Mouse (Mus musculus): ENCODE data around the gene Trim46. TPM values are rescaled to one million over a fixed set of nuclear protein-coding genes. Genes with fewer than 3 reads are reported as not detected.
"Not testable (repeated sequence)": the region's sequence is repeated elsewhere in the genome, so short reads cannot be mapped to it uniquely, and the experiment has no call there.

Trim46 gene
- polyA plus RNA-seq, 1 experiment from 2014 or later: 25.1 TPM

DNA sequence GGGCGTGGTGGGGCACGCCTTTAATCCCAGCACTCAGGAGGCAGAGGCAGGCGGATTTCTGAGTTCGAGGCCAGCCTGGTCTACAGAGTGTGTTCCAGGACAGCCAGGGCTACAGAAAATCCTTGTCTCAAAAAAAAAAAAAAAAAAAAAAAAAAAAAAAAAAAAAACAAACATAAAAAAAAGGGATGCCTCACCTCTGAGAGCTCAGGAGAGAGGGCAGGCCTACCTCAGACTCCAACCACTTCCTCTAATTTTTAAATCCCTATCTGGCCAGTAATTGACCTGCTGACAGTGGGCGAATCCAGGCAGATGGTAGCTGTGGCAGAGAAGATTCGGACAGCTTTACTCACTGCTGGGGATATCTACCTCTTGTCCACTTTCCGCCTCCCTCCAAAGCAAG lies 29.7 kb downstream of the Trim46 start:
- Histone ChIP-seq H3K4me1 (peaks cover 73% of the 10 kb centered on the region), H3K36me3 (replicated peaks) (peaks cover 23% of the 10 kb centered on the region), H3K27ac (peak overlapping the region; percentile 100; the same call in 1 of the 2 replicates)
- not testable (repeated sequence) for H3K9me3 ChIP-seq; ATAC-seq (ENCODE audit: low FRiP score); H3K4me2 ChIP-seq; H3K27me3 ChIP-seq; H3K9ac ChIP-seq; H3K4me3 ChIP-seq (replicated peaks)
- WGBS: 73% methylated on average over 7 of the region's 7 CpGs

DNA sequence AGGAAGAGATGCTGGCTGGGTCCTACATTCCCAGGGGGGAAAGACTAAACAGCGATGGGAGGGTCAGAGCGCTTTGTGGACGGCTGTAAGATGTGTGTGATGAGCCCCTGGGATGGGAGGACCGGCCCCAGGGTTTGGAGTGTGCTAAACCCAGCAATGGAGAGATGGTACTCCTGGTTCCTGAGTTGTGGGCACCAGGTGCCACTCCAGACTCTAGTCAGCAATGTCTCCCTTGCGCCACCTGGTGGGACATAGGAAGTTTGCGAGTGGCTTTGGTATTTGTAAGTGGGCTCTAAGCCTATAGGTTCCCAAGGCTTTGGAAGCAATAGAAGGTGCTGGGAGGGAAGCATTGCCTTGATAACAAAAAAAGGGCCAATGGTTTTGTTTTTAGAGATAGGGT lies 30.3 kb downstream of the Trim46 start:
- WGBS: 0% methylated on average over 6 of the region's 6 CpGs
- peak overlapping the region; percentile 77 for H3K9ac ChIP-seq
- H3K36me3 ChIP-seq (replicated peaks): peaks cover 17% of the 10 kb centered on the region
- H3K9me3 ChIP-seq: no peaks in the 10 kb centered on the region
- peak overlapping the region; percentile 80 for H3K4me3 ChIP-seq (replicated peaks)
- peaks cover 67% of the 10 kb centered on the region for H3K4me1 ChIP-seq
- peak overlapping the region; percentile 76 for H3K4me2 ChIP-seq
- H3K27ac ChIP-seq: peak overlapping the region; percentile 100
- ATAC-seq (ENCODE audit: low FRiP score): peak; percentile 21
- H3K27me3 ChIP-seq: no peaks in the 10 kb centered on the region

DNA sequence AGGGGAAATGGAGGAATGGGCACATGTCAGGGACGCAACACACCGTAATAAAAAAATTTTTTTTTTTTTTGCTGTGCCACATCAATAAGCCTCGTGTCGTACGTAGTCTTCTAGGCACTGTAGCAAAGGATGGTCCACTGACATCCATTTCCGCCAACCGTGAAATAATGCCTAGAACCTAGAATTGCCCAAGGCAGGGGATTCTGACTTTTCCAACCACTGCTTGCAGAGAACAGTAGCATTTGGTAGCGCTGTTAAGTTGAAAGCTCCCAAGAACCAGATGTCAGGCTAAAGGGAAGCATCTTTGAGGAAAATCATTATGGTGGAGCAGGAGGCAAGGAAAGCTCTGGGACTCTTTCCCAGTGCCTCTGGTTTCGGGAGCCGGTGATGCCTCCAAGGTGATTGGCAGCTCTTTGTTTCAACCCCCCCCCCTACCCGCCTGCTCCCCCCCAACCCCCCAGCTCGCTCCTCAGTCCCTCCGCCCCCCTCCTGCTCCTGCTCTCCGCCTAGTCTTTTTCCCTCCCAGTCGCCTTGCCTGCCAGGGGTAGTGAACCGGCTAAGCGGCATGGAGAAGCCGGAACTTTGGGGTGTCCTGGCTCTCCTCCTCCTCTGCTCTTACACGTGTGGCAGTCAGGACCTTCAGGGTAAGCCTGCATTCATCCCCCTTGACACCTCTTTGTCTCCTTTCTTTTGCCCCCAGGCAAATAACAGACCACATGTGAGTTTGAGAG lies 31.3 kb downstream of the Trim46 start, which contains the start of gene Thbs3:
Gene Thbs3, plus strand, starts transcription at position 500 of the 731 bp plus-strand sequence.
- WGBS: 1% methylated on average over 19 of the region's 19 CpGs
- Histone ChIP-seq H3K9me3 (no peaks in the 10 kb centered on the region), H3K36me3 (replicated peaks) (peaks cover 23% of the 10 kb centered on the region), H3K9ac (peak within 1 kb of the TSS; percentile 77), H3K4me2 (peak within 1 kb of the TSS; percentile 76), H3K4me1 (peaks cover 63% of the 10 kb centered on the region), H3K27ac (peak within 1 kb of the TSS; percentile 100), H3K4me3 (replicated peaks) (peak within 1 kb of the TSS; percentile 80), H3K27me3 (no peaks in the 10 kb centered on the region)
- ATAC-seq (ENCODE audit: low FRiP score): peak; percentile 8; the same call in 1 of the 2 replicates

DNA sequence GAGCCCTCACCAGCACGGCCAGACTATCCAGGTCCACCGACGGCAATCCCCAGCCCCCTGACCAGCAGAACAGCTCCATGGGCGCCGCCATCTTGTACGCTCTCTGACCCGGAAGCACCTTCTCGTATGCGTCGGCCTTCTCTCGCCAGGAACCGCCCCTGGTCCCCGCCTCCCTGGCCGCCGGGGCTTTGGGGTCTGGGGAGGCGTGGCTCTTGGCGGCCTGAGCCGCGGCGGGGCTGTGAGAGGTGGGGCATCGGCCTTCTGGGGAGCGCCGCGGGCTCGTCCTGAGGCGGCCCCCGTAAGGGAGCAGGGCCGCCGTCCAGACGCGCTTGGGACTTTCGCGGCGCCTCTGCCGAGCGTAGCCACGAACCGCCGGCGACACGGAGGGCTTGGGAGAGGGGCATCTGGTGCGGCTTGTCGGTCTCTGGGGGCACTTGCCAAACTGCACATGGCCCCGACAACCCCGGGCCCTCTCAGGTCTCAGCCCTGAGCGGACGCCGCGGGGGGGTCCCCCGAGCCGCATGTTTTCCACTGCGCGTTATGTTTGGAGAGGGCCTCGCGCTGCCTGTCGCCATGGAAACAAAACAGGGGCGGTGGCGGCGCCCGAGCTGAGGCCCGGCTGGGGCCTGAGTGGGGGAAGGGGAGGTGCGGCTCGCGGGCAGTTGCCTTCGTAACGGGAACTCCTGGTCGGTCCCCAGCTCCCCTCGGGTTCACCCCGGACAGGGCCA lies 32.1 kb downstream of the Trim46 start:
- H3K36me3 ChIP-seq (replicated peaks): peaks cover 25% of the 10 kb centered on the region
- WGBS: under 1% methylated on average over 69 of the region's 69 CpGs
- H3K4me3 ChIP-seq (replicated peaks): peak overlapping the region; percentile 80
- ATAC-seq (ENCODE audit: low FRiP score): peak; percentile 89
- peaks cover 55% of the 10 kb centered on the region for H3K4me1 ChIP-seq
- peak overlapping the region; percentile 100 for H3K27ac ChIP-seq
- no peaks in the 10 kb centered on the region for H3K27me3 ChIP-seq
- peak overlapping the region; percentile 77 for H3K9ac ChIP-seq
- peak overlapping the region; percentile 76 for H3K4me2 ChIP-seq
- H3K9me3 ChIP-seq: no peaks in the 10 kb centered on the region

DNA sequence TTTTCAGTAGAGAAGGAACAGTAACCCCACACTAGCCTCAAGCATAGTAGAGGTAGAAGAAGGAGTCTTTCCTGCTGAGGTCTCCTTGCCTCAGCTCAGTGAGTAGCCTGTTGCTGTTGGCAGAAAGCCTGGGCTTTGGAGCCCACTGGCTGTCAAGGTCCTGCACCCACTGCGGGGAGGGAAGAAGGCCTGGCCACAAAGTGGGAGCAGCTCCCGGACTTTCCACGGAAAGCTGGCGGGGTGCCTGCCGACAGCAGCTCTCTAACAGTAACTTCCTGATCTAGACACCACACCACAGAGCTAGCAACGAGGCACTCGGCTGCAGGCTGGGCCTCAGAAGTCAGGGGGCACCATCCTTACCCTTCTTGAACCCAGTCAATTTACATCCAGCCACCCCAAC lies 35.4 kb downstream of the Trim46 start:
- no peak overlapping the region for H3K27ac ChIP-seq
- no peak for ATAC-seq (ENCODE audit: low FRiP score)
- H3K27me3 ChIP-seq: no peaks in the 10 kb centered on the region
- H3K9me3 ChIP-seq: no peaks in the 10 kb centered on the region
- H3K9ac ChIP-seq: no peak overlapping the region
- WGBS: 89% methylated on average over 7 of the region's 7 CpGs
- no peak overlapping the region for H3K4me2 ChIP-seq
- H3K36me3 ChIP-seq (replicated peaks): peaks cover 50% of the 10 kb centered on the region
- H3K4me3 ChIP-seq (replicated peaks): no peak overlapping the region
- H3K4me1 ChIP-seq: peaks cover 26% of the 10 kb centered on the region

DNA sequence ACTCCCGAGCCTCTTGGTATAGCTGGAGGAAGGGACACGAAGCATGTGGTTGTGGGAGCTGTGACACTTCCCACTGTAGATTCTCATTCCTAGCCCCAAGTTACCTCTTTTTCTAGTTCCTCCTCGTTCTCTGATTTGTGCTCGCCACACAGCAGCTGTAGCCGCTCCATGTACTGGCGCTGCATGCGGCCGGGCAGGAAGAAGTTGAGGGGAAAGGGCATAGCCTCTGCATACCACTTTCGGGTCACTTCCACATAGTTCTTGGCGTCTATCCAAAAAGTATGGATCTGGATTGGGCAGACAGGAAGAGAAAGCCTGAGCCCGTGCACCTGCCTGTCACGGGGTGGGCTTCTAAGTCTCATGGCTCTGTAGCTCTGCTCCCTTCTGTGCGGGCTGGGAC lies 35.9 kb downstream of the Trim46 start:
- ATAC-seq (ENCODE audit: low FRiP score): no peak
- Histone ChIP-seq H3K9ac (no peak overlapping the region), H3K4me2 (no peak overlapping the region), H3K4me1 (peaks cover 21% of the 10 kb centered on the region), H3K36me3 (replicated peaks) (peaks cover 56% of the 10 kb centered on the region), H3K9me3 (no peaks in the 10 kb centered on the region), H3K27me3 (no peaks in the 10 kb centered on the region), H3K27ac (no peak overlapping the region), H3K4me3 (replicated peaks) (no peak overlapping the region)
- WGBS: 90% methylated on average over 13 of the region's 13 CpGs

DNA sequence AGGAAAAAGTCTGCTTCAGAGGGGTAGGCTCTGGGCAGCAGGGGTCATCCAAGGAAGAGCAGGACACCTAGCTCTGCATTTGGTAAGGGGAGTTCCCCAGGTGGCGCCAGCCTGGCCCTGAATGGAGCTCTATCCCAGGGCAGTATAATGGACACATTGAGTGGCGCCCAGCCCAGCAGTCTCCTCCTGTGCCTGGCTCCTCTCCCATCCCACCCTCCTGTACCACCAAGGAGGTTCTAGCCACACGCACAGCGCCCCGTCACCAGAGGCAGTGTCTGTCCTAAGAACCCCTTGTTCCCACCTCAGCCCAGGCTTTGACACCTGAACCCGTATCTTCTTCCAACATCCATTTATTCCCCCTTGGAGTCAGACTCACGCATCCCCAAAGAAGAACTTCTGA lies 36.4 kb downstream of the Trim46 start:
- Histone ChIP-seq H3K36me3 (replicated peaks) (peaks cover 60% of the 10 kb centered on the region), H3K9me3 (no peaks in the 10 kb centered on the region), H3K4me2 (no peak overlapping the region), H3K27ac (no peak overlapping the region), H3K27me3 (no peaks in the 10 kb centered on the region), H3K9ac (no peak overlapping the region), H3K4me3 (replicated peaks) (no peak overlapping the region), H3K4me1 (peaks cover 16% of the 10 kb centered on the region)
- 91% methylated on average over 7 of the region's 7 CpGs for WGBS
- ATAC-seq (ENCODE audit: low FRiP score): no peak

DNA sequence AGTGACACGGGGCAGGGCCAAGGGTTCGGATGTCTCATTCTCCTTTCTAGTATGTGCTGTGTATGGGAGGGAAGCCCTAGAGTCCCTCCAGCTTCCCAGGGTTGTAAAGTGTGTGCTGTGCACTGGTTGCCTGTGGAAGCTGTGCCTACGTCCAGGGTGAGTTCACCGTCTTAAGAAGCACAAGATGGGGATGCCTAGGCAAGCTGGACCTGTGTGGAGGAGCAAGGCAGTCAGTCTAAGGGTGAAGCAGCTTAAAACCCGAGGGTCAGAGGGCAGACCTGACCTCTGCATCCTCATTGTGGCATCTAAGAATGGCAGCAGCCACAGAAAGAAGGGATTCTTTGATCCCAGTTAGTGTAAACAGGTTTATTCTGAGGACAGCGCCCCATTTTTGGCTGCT lies 37.4 kb downstream of the Trim46 start:
- no peak for ATAC-seq (ENCODE audit: low FRiP score)

DNA sequence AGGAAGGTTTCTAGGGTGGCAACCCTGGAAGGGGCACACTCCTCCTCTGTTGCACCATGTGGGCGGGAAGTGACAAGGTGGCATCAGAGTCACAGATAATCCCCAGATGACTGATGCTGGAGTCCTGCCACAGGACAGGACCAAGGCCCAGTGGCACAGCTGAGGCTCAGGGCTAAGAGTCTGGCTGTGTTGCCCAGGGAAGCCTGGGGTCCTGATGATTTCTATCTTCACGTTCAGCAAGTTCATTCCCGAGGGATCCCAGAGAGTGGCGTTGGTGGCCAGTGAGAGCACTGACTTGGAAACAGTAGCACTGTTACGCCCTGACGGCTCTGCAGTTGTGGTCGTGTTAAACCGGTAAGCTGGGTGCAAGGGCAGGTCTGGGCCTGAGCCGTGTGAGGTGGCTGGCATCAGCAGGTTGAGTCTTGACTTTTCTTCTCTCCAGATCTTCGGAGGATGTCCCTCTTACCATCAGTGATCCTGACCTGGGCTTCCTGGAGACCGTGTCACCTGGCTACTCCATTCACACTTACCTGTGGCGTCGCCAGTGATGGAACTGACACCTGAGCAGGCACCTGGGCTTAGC lies 37.9 kb downstream of the Trim46 start:
- Histone ChIP-seq H3K27ac (no peak overlapping the region), H3K9ac (no peak overlapping the region), H3K9me3 (no peaks in the 10 kb centered on the region), H3K4me1 (peaks cover 13% of the 10 kb centered on the region), H3K4me2 (no peak overlapping the region), H3K36me3 (replicated peaks) (peaks cover 64% of the 10 kb centered on the region), H3K27me3 (no peaks in the 10 kb centered on the region), H3K4me3 (replicated peaks) (no peak overlapping the region)
- 93% methylated on average over 13 of the region's 13 CpGs for WGBS
- no peak for ATAC-seq (ENCODE audit: low FRiP score)

More for the DNA sequence above, 37.4 kb downstream of the Trim46 start:
- peaks cover 64% of the 10 kb centered on the region for H3K36me3 ChIP-seq (replicated peaks)
- WGBS: 88% methylated on average over 6 of the region's 6 CpGs
- H3K9me3 ChIP-seq: no peaks in the 10 kb centered on the region
- no peak overlapping the region for H3K27ac ChIP-seq
- H3K4me3 ChIP-seq (replicated peaks): no peak overlapping the region
- H3K9ac ChIP-seq: no peak overlapping the region
- no peaks in the 10 kb centered on the region for H3K27me3 ChIP-seq
- H3K4me2 ChIP-seq: no peak overlapping the region
- H3K4me1 ChIP-seq: peaks cover 11% of the 10 kb centered on the region

DNA sequence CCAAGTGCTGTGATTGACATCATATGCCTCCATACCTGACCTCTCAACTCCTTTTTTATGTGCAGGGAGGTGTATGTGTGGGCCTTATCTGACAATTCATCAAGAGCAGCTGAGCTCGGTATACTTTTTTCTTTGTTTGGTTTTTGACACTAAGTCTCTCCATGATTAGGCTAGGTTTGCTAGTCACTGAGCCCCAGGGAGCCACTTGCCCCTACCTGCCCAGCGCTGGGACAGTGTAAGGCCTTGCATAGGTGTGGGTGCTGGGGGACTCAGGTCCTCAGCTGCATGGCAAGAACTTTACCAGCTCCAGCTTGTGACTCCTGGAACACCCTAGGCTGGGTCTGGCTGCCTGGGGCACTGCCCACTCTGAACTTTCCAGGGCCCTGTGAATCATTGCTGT lies 39.4 kb downstream of the Trim46 start:
- peaks cover 64% of the 10 kb centered on the region for H3K36me3 ChIP-seq (replicated peaks)
- no peak overlapping the region for H3K4me3 ChIP-seq (replicated peaks)
- peaks cover 6% of the 10 kb centered on the region for H3K4me1 ChIP-seq
- WGBS: 90% methylated on average over 2 of the region's 2 CpGs
- H3K27ac ChIP-seq: no peak overlapping the region
- no peak overlapping the region for H3K4me2 ChIP-seq
- H3K9me3 ChIP-seq: no peaks in the 10 kb centered on the region
- no peaks in the 10 kb centered on the region for H3K27me3 ChIP-seq
- no peak for ATAC-seq (ENCODE audit: low FRiP score)
- H3K9ac ChIP-seq: no peak overlapping the region

DNA sequence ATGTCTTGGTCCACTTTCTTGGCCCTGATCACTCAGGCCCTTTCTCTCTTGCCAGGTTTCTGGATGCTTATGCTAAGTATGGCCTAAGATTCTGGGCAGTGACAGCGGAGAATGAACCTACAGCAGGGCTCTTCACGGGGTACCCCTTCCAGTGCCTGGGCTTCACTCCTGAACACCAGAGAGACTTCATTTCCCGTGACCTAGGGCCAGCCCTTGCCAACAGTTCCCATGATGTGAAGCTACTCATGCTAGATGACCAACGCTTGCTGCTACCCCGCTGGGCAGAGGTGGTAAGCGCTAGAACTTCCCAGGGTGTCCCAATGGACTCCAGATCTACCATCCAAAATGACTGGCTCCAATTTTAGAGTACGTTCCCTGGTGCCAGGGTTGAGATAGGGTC lies 40.0 kb downstream of the Trim46 start:
- peaks cover 6% of the 10 kb centered on the region for H3K4me1 ChIP-seq
- H3K36me3 ChIP-seq (replicated peaks): peaks cover 64% of the 10 kb centered on the region
- no peak overlapping the region for H3K4me3 ChIP-seq (replicated peaks)
- no peak overlapping the region for H3K4me2 ChIP-seq
- H3K27me3 ChIP-seq: no peaks in the 10 kb centered on the region
- H3K9ac ChIP-seq: no peak overlapping the region
- H3K27ac ChIP-seq: no peak overlapping the region
- WGBS: 89% methylated on average over 7 of the region's 7 CpGs
- no peaks in the 10 kb centered on the region for H3K9me3 ChIP-seq
- no peak for ATAC-seq (ENCODE audit: low FRiP score)

DNA sequence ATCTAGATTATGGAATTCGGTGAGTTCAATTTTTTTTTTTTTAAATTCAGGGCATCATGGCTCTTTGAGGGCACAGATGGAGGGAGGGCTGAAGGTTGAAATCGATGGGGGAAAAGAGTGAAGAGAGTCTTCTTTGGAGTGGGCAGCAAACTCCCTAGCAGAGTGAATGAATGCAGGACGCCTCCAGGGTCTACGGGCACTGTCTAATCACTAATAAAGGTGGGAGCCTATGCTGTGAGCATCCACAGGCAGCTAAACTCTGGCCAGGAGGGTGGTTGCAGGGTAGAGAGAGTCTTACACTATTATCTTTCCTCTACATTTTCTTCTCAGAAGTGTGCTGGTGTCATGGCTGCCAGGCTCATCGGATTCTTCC lies 43.0 kb downstream of the Trim46 start:
- no peaks in the 10 kb centered on the region for H3K27me3 ChIP-seq
- H3K4me1 ChIP-seq: peaks cover 6% of the 10 kb centered on the region
- whole genome bisulfite sequencing: 42% methylated on average over 5 of the region's 5 CpGs
- H3K4me2 ChIP-seq: peak overlapping the region; percentile 68
- no peak overlapping the region for H3K27ac ChIP-seq
- H3K9me3 ChIP-seq: no peaks in the 10 kb centered on the region
- peak overlapping the region; percentile 61 for H3K9ac ChIP-seq
- peak; percentile 53; the same call in 1 of the 2 replicates for ATAC-seq (ENCODE audit: low FRiP score)
- peaks cover 37% of the 10 kb centered on the region for H3K36me3 ChIP-seq (replicated peaks)
- H3K4me3 ChIP-seq (replicated peaks): peak overlapping the region; percentile 58
